Mouse (Mus musculus): ENCODE measurements around the gene Shf. TPM values are rescaled to one million over a fixed set of nuclear protein-coding genes. Genes with fewer than 3 reads are reported as not detected.
A peak's percentile ranks its signal among the peaks of the same experiment; 100 is the strongest.

The Shf gene
- polyA plus RNA-seq, 1 experiment, result 6.0 TPM

GRCm38 (mm10) chr2:122353765-122354164 lies 15.2 kb downstream of the Shf start:
- no peak overlapping the region for H3K9ac ChIP-seq (ENCODE audit: low read depth, poor library complexity, severe bottlenecking)
- H3K36me3 ChIP-seq (ENCODE audit: control insufficient read depth, insufficient read depth, low read length, poor library complexity, severe bottlenecking), result no peaks in the 10 kb centered on the region
- H3K4me1 ChIP-seq (ENCODE audit: control insufficient read depth, insufficient read depth, low read length), result peaks cover 17% of the 10 kb centered on the region
- no peak overlapping the region for H3K27ac ChIP-seq (ENCODE audit: insufficient read depth, low read length)
- H3K27me3 ChIP-seq (ENCODE audit: control insufficient read depth, insufficient read depth, low read length, poor library complexity, severe bottlenecking), result no peaks in the 10 kb centered on the region
- no peak overlapping the region for H3K4me3 ChIP-seq (ENCODE audit: low read depth, low read length)
- H3K9me3 ChIP-seq (replicated peaks; ENCODE audit: control insufficient read depth, insufficient read depth, low read length, poor library complexity, severe bottlenecking), result no peaks in the 10 kb centered on the region
- no peak for TF ChIP-seq CTCF (IDR thresholded peaks at IDR 0.05; ENCODE audit: low read depth, low read length)
- no peak for TF ChIP-seq POLR2A (IDR thresholded peaks at IDR 0.05; ENCODE audit: insufficient read depth, low read length)
- no peak for TF ChIP-seq EP300 (IDR thresholded peaks at IDR 0.05; ENCODE audit: insufficient read depth, low read depth, low read length)

GRCm38 (mm10) chr2:122352992-122353391 lies 16.0 kb downstream of the Shf start:
- no peak overlapping the region for H3K27ac ChIP-seq (ENCODE audit: insufficient read depth, low read length)
- no peaks in the 10 kb centered on the region for H3K27me3 ChIP-seq (ENCODE audit: control insufficient read depth, insufficient read depth, low read length, poor library complexity, severe bottlenecking)
- no peaks in the 10 kb centered on the region for H3K9me3 ChIP-seq (replicated peaks; ENCODE audit: control insufficient read depth, insufficient read depth, low read length, poor library complexity, severe bottlenecking)
- no peak overlapping the region for H3K4me3 ChIP-seq (ENCODE audit: low read depth, low read length)
- peaks cover 17% of the 10 kb centered on the region for H3K4me1 ChIP-seq (ENCODE audit: control insufficient read depth, insufficient read depth, low read length)
- H3K36me3 ChIP-seq (ENCODE audit: control insufficient read depth, insufficient read depth, low read length, poor library complexity, severe bottlenecking), result no peaks in the 10 kb centered on the region
- no peak for TF ChIP-seq CTCF (IDR thresholded peaks at IDR 0.05; ENCODE audit: low read depth, low read length)
- TF ChIP-seq POLR2A (IDR thresholded peaks at IDR 0.05; ENCODE audit: insufficient read depth, low read length), result no peak
- no peak for TF ChIP-seq EP300 (IDR thresholded peaks at IDR 0.05; ENCODE audit: insufficient read depth, low read depth, low read length)
- no peak overlapping the region for H3K9ac ChIP-seq (ENCODE audit: low read depth, poor library complexity, severe bottlenecking)

- H3K9ac ChIP-seq (ENCODE audit: low read depth, poor library complexity, severe bottlenecking), result no peak overlapping the region
- no peaks in the 10 kb centered on the region for H3K9me3 ChIP-seq (replicated peaks; ENCODE audit: control insufficient read depth, insufficient read depth, low read length, poor library complexity, severe bottlenecking)
- H3K36me3 ChIP-seq (ENCODE audit: control insufficient read depth, insufficient read depth, low read length, poor library complexity, severe bottlenecking), result no peaks in the 10 kb centered on the region
- H3K4me3 ChIP-seq (ENCODE audit: low read depth, low read length), result no peak overlapping the region
- peaks cover 17% of the 10 kb centered on the region for H3K4me1 ChIP-seq (ENCODE audit: control insufficient read depth, insufficient read depth, low read length)
- no peaks in the 10 kb centered on the region for H3K27me3 ChIP-seq (ENCODE audit: control insufficient read depth, insufficient read depth, low read length, poor library complexity, severe bottlenecking)
- TF ChIP-seq POLR2A (IDR thresholded peaks at IDR 0.05; ENCODE audit: insufficient read depth, low read length), result no peak
- TF ChIP-seq EP300 (IDR thresholded peaks at IDR 0.05; ENCODE audit: insufficient read depth, low read depth, low read length), result 0 out of 2 replicates have a peak, but pooled peaks have one; percentile 67
- H3K27ac ChIP-seq (ENCODE audit: insufficient read depth, low read length), result no peak overlapping the region
These were observed 17.0 kb downstream of the Shf start for GRCm38 (mm10) chr2:122351931-122352329.

GRCm38 (mm10) chr2:122351156-122351930 lies 17.6 kb downstream of the Shf start:
- Histone ChIP-seq H3K9me3 (replicated peaks; ENCODE audit: control insufficient read depth, insufficient read depth, low read length, poor library complexity, severe bottlenecking) (no peaks in the 10 kb centered on the region), H3K36me3 (ENCODE audit: control insufficient read depth, insufficient read depth, low read length, poor library complexity, severe bottlenecking) (no peaks in the 10 kb centered on the region), H3K27ac (ENCODE audit: insufficient read depth, low read length) (no peak overlapping the region), H3K4me3 (ENCODE audit: low read depth, low read length) (no peak overlapping the region), H3K4me1 (ENCODE audit: control insufficient read depth, insufficient read depth, low read length) (peaks cover 17% of the 10 kb centered on the region), H3K27me3 (ENCODE audit: control insufficient read depth, insufficient read depth, low read length, poor library complexity, severe bottlenecking) (no peaks in the 10 kb centered on the region), H3K9ac (ENCODE audit: low read depth, poor library complexity, severe bottlenecking) (no peak overlapping the region)
- no peak for TF ChIP-seq CTCF (IDR thresholded peaks at IDR 0.05; ENCODE audit: low read depth, low read length)
- no peak for TF ChIP-seq POLR2A (IDR thresholded peaks at IDR 0.05; ENCODE audit: insufficient read depth, low read length)
- no peak for TF ChIP-seq EP300 (IDR thresholded peaks at IDR 0.05; ENCODE audit: insufficient read depth, low read depth, low read length)

- Histone ChIP-seq H3K9me3 (replicated peaks; ENCODE audit: control insufficient read depth, insufficient read depth, low read length, poor library complexity, severe bottlenecking) (no peaks in the 10 kb centered on the region), H3K9ac (ENCODE audit: low read depth, poor library complexity, severe bottlenecking) (peak overlapping the region; percentile 79), H3K27me3 (ENCODE audit: control insufficient read depth, insufficient read depth, low read length, poor library complexity, severe bottlenecking) (no peaks in the 10 kb centered on the region), H3K36me3 (ENCODE audit: control insufficient read depth, insufficient read depth, low read length, poor library complexity, severe bottlenecking) (no peaks in the 10 kb centered on the region), H3K4me1 (ENCODE audit: control insufficient read depth, insufficient read depth, low read length) (peaks cover 10% of the 10 kb centered on the region), H3K27ac (ENCODE audit: insufficient read depth, low read length) (no peak overlapping the region), H3K4me3 (ENCODE audit: low read depth, low read length) (peak overlapping the region; percentile 67)
- TF ChIP-seq POLR2A (IDR thresholded peaks at IDR 0.05; ENCODE audit: insufficient read depth, low read length) (no peak), CTCF (IDR thresholded peaks at IDR 0.05; ENCODE audit: low read depth, low read length) (no peak), EP300 (IDR thresholded peaks at IDR 0.05; ENCODE audit: insufficient read depth, low read depth, low read length) (no peak)
These were observed 19.7 kb downstream of the Shf start for GRCm38 (mm10) chr2:122349136-122349785.
